Mouse (Mus musculus) hindbrain, postnatal 0 days (tissue): ENCODE data around the gene Olfr1148. TPM values are rescaled to one million over a fixed set of nuclear protein-coding genes. Genes with fewer than 3 reads are reported as not detected.

Experiments
- ATAC-seq: fragments of 200-750 bp; cut with Nextera tagmentation; 2 replicates; pipeline ENCODE4 v1.8.0; 2017; ENCODE audit warnings: mild to moderate bottlenecking, moderate TSS enrichment, moderate library complexity
- DNase-seq: peaks from one replicate; pipeline ENCODE4 v3.0.0-alpha.2; 2015; ENCODE audit warnings: low spot score
- H3K27ac ChIP-seq: fragments of 300-500 bp; sonication (generic); 2 replicates; pipeline ENCODE4 v1.5.1; 2014; ENCODE audit warnings: mild to moderate bottlenecking
- H3K27me3 ChIP-seq: fragments of 300-500 bp; sonication (generic); 2 replicates; pipeline ENCODE4 v1.6.1; 2014; ENCODE audit warnings: low read length, mixed read lengths; ENCODE audit not compliant: insufficient read depth
- H3K36me3 ChIP-seq: fragments of 300-500 bp; sonication (generic); 2 replicates; pipeline ENCODE4 v1.6.1; 2014; ENCODE audit warnings: low read length, mixed read lengths; ENCODE audit not compliant: insufficient read depth
- H3K4me1 ChIP-seq: fragments of 300-500 bp; sonication (generic); 2 replicates; pipeline ENCODE4 v1.6.1; 2014; ENCODE audit warnings: antibody characterized with exemption, low read length, mixed read lengths; ENCODE audit not compliant: insufficient read depth
- H3K4me2 ChIP-seq: fragments of 300-500 bp; sonication (generic); 2 replicates; pipeline ENCODE4 v1.6.1; 2014; ENCODE audit warnings: low read depth, mild to moderate bottlenecking, low read length, moderate library complexity, mixed read lengths
- H3K4me3 ChIP-seq: fragments of 300-500 bp; sonication (generic); 2 replicates; pipeline ENCODE4 v1.5.1; 2014; ENCODE audit warnings: low read length
- H3K9ac ChIP-seq: fragments of 300-500 bp; sonication (generic); replicated peaks from 2 replicates; pipeline ENCODE4 v1.6.1; 2014; ENCODE audit warnings: mild to moderate bottlenecking, low read length, moderate library complexity, mixed read lengths
- H3K9me3 ChIP-seq: fragments of 300-500 bp; sonication (generic); 2 replicates; pipeline ENCODE4 v1.6.1; 2016; ENCODE audit warnings: low read length, mixed read lengths
- CTCF ChIP-seq: IDR thresholded peaks from 2 replicates; pipeline ENCODE4 v1.5.1; 2016; ENCODE audit warnings: antibody characterized with exemption, control low read depth, low read depth
- WGBS: fragments of 180-500 bp; shearing (Covaris S2); extraction: QIAGEN DNeasy Blood & Tissue Kit; methylation state at CpG from one replicate; pipeline ENCODE4 v1.1.7; 2014; 5-methylcytosine and 5-hydroxymethylcytosine counted together
- polyA plus RNA-seq: library from polyadenylated mRNA; unstranded; fragments of >200 nt; fragmentation: Nextera tagmentation; extraction: Ambion mirVana; gene quantifications from 2 replicates; pipeline ENCODE4 v1.2.1, GENCODE M21; 2015
- total RNA-seq: library from RNA; depleted of rRNA; stranded (reverse); fragments of >200 nt; gene quantifications from 2 replicates; pipeline ENCODE4 v1.2.3, GENCODE M21; 2014; rRNA removed

Olfr1148 gene
- total RNA-seq (not detected in 2 replicates), polyA plus RNA-seq (not detected in 2 replicates)

GRCm38 (mm10) chr2:87830233-87830632 is at the start of gene Olfr1148:
Gene Olfr1148 (plus strand): TSS chr2:87830533.
- Histone ChIP-seq H3K9ac (no peak within 1 kb of the TSS), H3K27me3 (no peaks in the 10 kb centered on the region), H3K4me2 (no peak within 1 kb of the TSS), H3K4me1 (no peaks in the 10 kb centered on the region), H3K36me3 (no peaks in the 10 kb centered on the region), H3K9me3 (no peaks in the 10 kb centered on the region), H3K27ac (no peak within 1 kb of the TSS), H3K4me3 (no peak within 1 kb of the TSS)
- TF ChIP-seq CTCF: no peak
- WGBS: 93% methylated on average over 1 of the region's 1 CpGs
- ATAC-seq: no peak
- DNase-seq: no peak

- H3K9me3 ChIP-seq: no peaks in the 10 kb centered on the region
- H3K4me2 ChIP-seq: no peak within 1 kb of the TSS
- DNase-seq (no peak), ATAC-seq (no peak)
- H3K27me3 ChIP-seq: no peaks in the 10 kb centered on the region
- H3K36me3 ChIP-seq: no peaks in the 10 kb centered on the region
- TF ChIP-seq CTCF: no peak
- H3K9ac ChIP-seq: no peak within 1 kb of the TSS
- H3K27ac ChIP-seq: no peak within 1 kb of the TSS
- no peak within 1 kb of the TSS for H3K4me3 ChIP-seq
- H3K4me1 ChIP-seq: no peaks in the 10 kb centered on the region
Measured at GRCm38 (mm10) chr2:87800292-87800691, 30.0 kb upstream of the Olfr1148 start, which contains the start of gene Olfr1143. Gene Olfr1143 (plus strand): TSS chr2:87800592.

- no peaks in the 10 kb centered on the region for H3K9me3 ChIP-seq
- 80% methylated on average over 1 of the region's 1 CpGs for WGBS
- H3K4me3 ChIP-seq: no peak within 1 kb of the TSS
- ATAC-seq: no peak
- no peak within 1 kb of the TSS for H3K9ac ChIP-seq
- no peaks in the 10 kb centered on the region for H3K4me1 ChIP-seq
- no peak for TF ChIP-seq CTCF
- H3K27ac ChIP-seq: no peak within 1 kb of the TSS
- no peak within 1 kb of the TSS for H3K4me2 ChIP-seq
- no peaks in the 10 kb centered on the region for H3K27me3 ChIP-seq
- no peak for DNase-seq
- H3K36me3 ChIP-seq: no peaks in the 10 kb centered on the region
Measured at GRCm38 (mm10) chr2:87809522-87809921, 20.8 kb upstream of the Olfr1148 start, which contains the start of gene Olfr1145. Gene Olfr1145 (plus strand): TSS chr2:87809822.

- H3K4me1 ChIP-seq: no peaks in the 10 kb centered on the region
- H3K27me3 ChIP-seq: no peaks in the 10 kb centered on the region
- H3K4me3 ChIP-seq: no peak within 1 kb of the TSS
- H3K27ac ChIP-seq: no peak within 1 kb of the TSS
- 76% methylated on average over 1 of the region's 1 CpGs for WGBS
- no peaks in the 10 kb centered on the region for H3K9me3 ChIP-seq
- no peak within 1 kb of the TSS for H3K4me2 ChIP-seq
- DNase-seq: no peak
- H3K9ac ChIP-seq: no peak within 1 kb of the TSS
- no peak for TF ChIP-seq CTCF
- H3K36me3 ChIP-seq: no peaks in the 10 kb centered on the region
- no peak for ATAC-seq
Measured at GRCm38 (mm10) chr2:87843693-87844092, 13.4 kb downstream of the Olfr1148 start, which contains the start of gene Olfr1150-ps1. Gene Olfr1150-ps1 (plus strand): TSS chr2:87843993.

- ATAC-seq: no peak
- no peak for TF ChIP-seq CTCF
Measured at GRCm38 (mm10) chr2:87855562-87855961, 25.2 kb downstream of the Olfr1148 start, which contains the start of gene Olfr1151. Gene Olfr1151 (plus strand): TSS chr2:87855862.

GRCm38 (mm10) chr2:87866192-87866591 is 35.9 kb downstream of the Olfr1148 start, which contains the start of gene Olfr1152:
Gene Olfr1152 (plus strand): TSS chr2:87866492.
- Histone ChIP-seq H3K4me1 (no peaks in the 10 kb centered on the region), H3K9me3 (no peaks in the 10 kb centered on the region), H3K4me2 (no peak within 1 kb of the TSS), H3K4me3 (no peak within 1 kb of the TSS), H3K36me3 (no peaks in the 10 kb centered on the region), H3K27ac (no peak within 1 kb of the TSS), H3K27me3 (no peaks in the 10 kb centered on the region), H3K9ac (no peak within 1 kb of the TSS)
- TF ChIP-seq CTCF: no peak
- DNase-seq (no peak), ATAC-seq (no peak)

More at GRCm38 (mm10) chr2:87855562-87855961, 25.2 kb downstream of the Olfr1148 start, which contains the start of gene Olfr1151:
- Histone ChIP-seq H3K4me1 (no peaks in the 10 kb centered on the region), H3K36me3 (no peaks in the 10 kb centered on the region), H3K27ac (no peak within 1 kb of the TSS), H3K9me3 (no peaks in the 10 kb centered on the region), H3K4me2 (no peak within 1 kb of the TSS), H3K4me3 (no peak within 1 kb of the TSS), H3K9ac (no peak within 1 kb of the TSS), H3K27me3 (no peaks in the 10 kb centered on the region)
- DNase-seq: no peak
- WGBS: 93% methylated on average over 1 of the region's 1 CpGs

Other genes with a start within 250 kb of the Olfr1148 start
- not detected in 2 replicates for gene Olfr1130, start 224.3 kb upstream of the Olfr1148 start, total RNA-seq
- gene Olfr1130, start 224.3 kb upstream of the Olfr1148 start, polyA plus RNA-seq: not detected in 2 replicates
- gene Olfr1131, start 203.4 kb upstream of the Olfr1148 start, total RNA-seq: not detected in 2 replicates
- not detected in 2 replicates for gene Olfr1131, start 203.4 kb upstream of the Olfr1148 start, polyA plus RNA-seq
- gene Olfr1132, start 193.0 kb upstream of the Olfr1148 start, total RNA-seq: not detected in 2 replicates
- not detected in 2 replicates for gene Olfr1132, start 193.0 kb upstream of the Olfr1148 start, polyA plus RNA-seq
- not detected in 2 replicates for gene Olfr1133, start 183.2 kb upstream of the Olfr1148 start, total RNA-seq
- not detected in 2 replicates for gene Olfr1133, start 183.2 kb upstream of the Olfr1148 start, polyA plus RNA-seq
- gene Olfr1134, start 172.1 kb upstream of the Olfr1148 start, total RNA-seq: not detected in 2 replicates
- gene Olfr1134, start 172.1 kb upstream of the Olfr1148 start, polyA plus RNA-seq: not detected in 2 replicates
- gene Olfr1135, start 156.9 kb upstream of the Olfr1148 start, total RNA-seq: not detected in 2 replicates
- not detected in 2 replicates for gene Olfr1135, start 156.9 kb upstream of the Olfr1148 start, polyA plus RNA-seq
- gene Olfr1136, start 136.6 kb upstream of the Olfr1148 start, total RNA-seq: not detected in 2 replicates
- gene Olfr1136, start 136.6 kb upstream of the Olfr1148 start, polyA plus RNA-seq: not detected in 2 replicates
- gene Olfr1137, start 117.4 kb upstream of the Olfr1148 start, total RNA-seq: not detected in 2 replicates
- gene Olfr1137, start 117.4 kb upstream of the Olfr1148 start, polyA plus RNA-seq: not detected in 2 replicates
- gene Olfr1138, start 90.6 kb upstream of the Olfr1148 start, total RNA-seq: not detected in 2 replicates
- not detected in 2 replicates for gene Olfr1138, start 90.6 kb upstream of the Olfr1148 start, polyA plus RNA-seq
- gene Olfr1140, start 86.8 kb upstream of the Olfr1148 start, total RNA-seq: not detected in 2 replicates
- gene Olfr1140, start 86.8 kb upstream of the Olfr1148 start, polyA plus RNA-seq: 0.20 TPM in 1 of 2 replicates, not detected in the other
- not detected in 2 replicates for gene Olfr1141, start 76.5 kb upstream of the Olfr1148 start, total RNA-seq
- not detected in 2 replicates for gene Olfr1141, start 76.5 kb upstream of the Olfr1148 start, polyA plus RNA-seq
- gene Olfr152, start 51.0 kb upstream of the Olfr1148 start, total RNA-seq: not detected in 2 replicates
- not detected in 2 replicates for gene Olfr152, start 51.0 kb upstream of the Olfr1148 start, polyA plus RNA-seq
- gene Olfr1143, start 29.9 kb upstream of the Olfr1148 start, total RNA-seq: not detected in 2 replicates
- gene Olfr1143, start 29.9 kb upstream of the Olfr1148 start, polyA plus RNA-seq: not detected in 2 replicates
- not detected in 2 replicates for gene Olfr1145, start 20.7 kb upstream of the Olfr1148 start, total RNA-seq
- not detected in 2 replicates for gene Olfr1145, start 20.7 kb upstream of the Olfr1148 start, polyA plus RNA-seq
- not detected in 2 replicates for gene Olfr1150-ps1, start 13.5 kb downstream of the Olfr1148 start, total RNA-seq
- gene Olfr1150-ps1, start 13.5 kb downstream of the Olfr1148 start, polyA plus RNA-seq: not detected in 2 replicates
- gene Olfr1151, start 25.3 kb downstream of the Olfr1148 start, total RNA-seq: not detected in 2 replicates
- not detected in 2 replicates for gene Olfr1151, start 25.3 kb downstream of the Olfr1148 start, polyA plus RNA-seq
- gene Olfr1152, start 36.0 kb downstream of the Olfr1148 start, total RNA-seq: not detected in 2 replicates
- gene Olfr1152, start 36.0 kb downstream of the Olfr1148 start, polyA plus RNA-seq: not detected in 2 replicates
- not detected in 2 replicates for gene Olfr1153, start 64.4 kb downstream of the Olfr1148 start, total RNA-seq
- gene Olfr1153, start 64.4 kb downstream of the Olfr1148 start, polyA plus RNA-seq: not detected in 2 replicates
- not detected in 2 replicates for gene Olfr1154, start 74.6 kb downstream of the Olfr1148 start, total RNA-seq
- not detected in 2 replicates for gene Olfr1154, start 74.6 kb downstream of the Olfr1148 start, polyA plus RNA-seq
- not detected in 2 replicates for gene Olfr1155, start 114.6 kb downstream of the Olfr1148 start, total RNA-seq
- gene Olfr1155, start 114.6 kb downstream of the Olfr1148 start, polyA plus RNA-seq: not detected in 2 replicates
- gene Olfr1156, start 122.6 kb downstream of the Olfr1148 start, total RNA-seq: not detected in 2 replicates
- not detected in 2 replicates for gene Olfr1156, start 122.6 kb downstream of the Olfr1148 start, polyA plus RNA-seq
- gene Olfr1157, start 137.8 kb downstream of the Olfr1148 start, total RNA-seq: not detected in 2 replicates
- gene Olfr1157, start 137.8 kb downstream of the Olfr1148 start, polyA plus RNA-seq: not detected in 2 replicates
- not detected in 2 replicates for gene Olfr74, start 144.1 kb downstream of the Olfr1148 start, total RNA-seq
- not detected in 2 replicates for gene Olfr74, start 144.1 kb downstream of the Olfr1148 start, polyA plus RNA-seq
- gene Olfr1158, start 159.6 kb downstream of the Olfr1148 start, total RNA-seq: not detected in 2 replicates
- not detected in 2 replicates for gene Olfr1158, start 159.6 kb downstream of the Olfr1148 start, polyA plus RNA-seq
- not detected in 2 replicates for gene Olfr1160, start 177.7 kb downstream of the Olfr1148 start, total RNA-seq
- gene Olfr1160, start 177.7 kb downstream of the Olfr1148 start, polyA plus RNA-seq: not detected in 2 replicates
- gene Olfr1161, start 192.2 kb downstream of the Olfr1148 start, total RNA-seq: not detected in 2 replicates
- not detected in 2 replicates for gene Olfr1161, start 192.2 kb downstream of the Olfr1148 start, polyA plus RNA-seq
- not detected in 2 replicates for gene Olfr73, start 207.2 kb downstream of the Olfr1148 start, total RNA-seq
- gene Olfr73, start 207.2 kb downstream of the Olfr1148 start, polyA plus RNA-seq: not detected in 2 replicates
- not detected in 2 replicates for gene Olfr1162, start 220.6 kb downstream of the Olfr1148 start, total RNA-seq
- not detected in 2 replicates for gene Olfr1162, start 220.6 kb downstream of the Olfr1148 start, polyA plus RNA-seq
- gene Olfr1163, start 241.3 kb downstream of the Olfr1148 start, total RNA-seq: not detected in 2 replicates
- not detected in 2 replicates for gene Olfr1163, start 241.3 kb downstream of the Olfr1148 start, polyA plus RNA-seq